Mouse (Mus musculus): Measurements from ENCODE around the gene Ccdc73. TPM values are rescaled to one million over a fixed set of nuclear protein-coding genes. Genes with fewer than 3 reads are reported as not detected.

Ccdc73 gene
- total RNA-seq, 2 experiments from 2014 or later: 2.4 TPM; not detected in 1

DNA sequence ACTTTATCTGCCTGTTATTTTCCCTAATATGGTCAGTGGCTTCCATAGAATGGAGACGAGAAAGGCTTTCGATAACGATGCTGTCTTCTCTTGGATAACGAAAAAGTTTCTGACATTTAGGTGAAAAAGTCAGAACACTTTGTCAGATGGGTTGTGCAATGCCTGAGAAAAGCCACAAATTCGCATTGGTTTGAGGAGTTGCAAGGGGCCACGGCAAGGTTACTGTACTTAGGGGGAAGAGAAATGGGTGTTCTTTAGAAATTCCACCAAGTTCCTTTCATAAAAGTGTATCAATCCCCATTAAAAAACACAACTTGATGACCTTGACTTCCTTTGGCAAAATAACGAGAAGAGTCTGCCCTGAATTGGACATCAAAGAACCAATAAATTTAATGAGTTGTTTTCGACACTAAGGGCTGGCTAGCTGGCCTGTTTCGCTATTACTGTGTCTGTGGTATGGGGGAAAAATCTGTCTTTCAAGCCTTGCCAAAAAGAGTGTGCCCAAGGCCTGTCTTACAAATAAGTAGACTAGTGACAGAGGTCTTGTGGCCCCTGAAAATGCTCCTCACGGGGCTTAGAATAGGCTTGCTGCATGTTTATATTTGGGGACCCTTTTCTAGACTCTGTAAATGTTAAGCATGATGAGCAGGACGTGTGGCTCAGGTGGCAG lies 168.9 kb downstream of the Ccdc73 start:
- H3K4me3 ChIP-seq: no peak overlapping the region
- no peak for DNase-seq (ENCODE audit: extremely low spot score in 1 of 2, low spot score in 2 of 2)
- no peak for TF ChIP-seq CTCF (IDR thresholded peaks at IDR 0.05)
- H3K27ac ChIP-seq: no peak overlapping the region
- intact Hi-C loops (cut with DNase I): no loop called here

DNA sequence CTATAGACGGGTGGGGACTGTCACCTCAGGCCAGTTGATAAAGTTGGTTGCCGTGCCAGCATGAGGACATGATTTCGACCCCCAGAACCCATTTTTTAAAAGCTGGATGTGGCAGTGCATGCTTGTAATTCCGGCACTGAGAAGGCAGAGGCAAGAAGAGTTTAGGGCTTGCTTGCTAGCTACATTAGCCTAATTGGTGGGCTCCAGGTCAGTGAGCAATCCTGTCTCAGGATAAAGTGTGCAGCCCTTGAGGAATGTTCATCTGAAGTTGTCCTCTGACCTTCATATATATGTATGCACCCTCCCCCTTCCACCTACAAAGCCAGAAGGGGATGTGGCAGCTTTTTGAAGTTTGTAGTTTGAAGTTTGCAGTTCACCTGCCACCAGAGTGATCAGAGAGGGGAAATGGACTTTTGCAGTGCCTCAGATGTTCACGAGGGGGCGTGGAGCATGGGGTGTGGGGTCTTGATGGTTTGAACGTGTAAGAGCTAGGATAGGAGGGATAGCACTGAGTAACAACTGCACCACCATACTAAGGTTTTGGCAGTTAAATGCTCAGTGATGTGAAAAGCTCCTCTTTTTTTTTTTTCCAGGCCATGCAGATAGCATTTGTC lies 170.5 kb downstream of the Ccdc73 start:
- TF ChIP-seq CTCF (IDR thresholded peaks at IDR 0.05): no peak
- no peak for DNase-seq (ENCODE audit: extremely low spot score in 1 of 2, low spot score in 2 of 2)
- Histone ChIP-seq H3K4me3 (no peak overlapping the region), H3K27ac (no peak overlapping the region)
- intact Hi-C loops (cut with DNase I): no loop called here

DNA sequence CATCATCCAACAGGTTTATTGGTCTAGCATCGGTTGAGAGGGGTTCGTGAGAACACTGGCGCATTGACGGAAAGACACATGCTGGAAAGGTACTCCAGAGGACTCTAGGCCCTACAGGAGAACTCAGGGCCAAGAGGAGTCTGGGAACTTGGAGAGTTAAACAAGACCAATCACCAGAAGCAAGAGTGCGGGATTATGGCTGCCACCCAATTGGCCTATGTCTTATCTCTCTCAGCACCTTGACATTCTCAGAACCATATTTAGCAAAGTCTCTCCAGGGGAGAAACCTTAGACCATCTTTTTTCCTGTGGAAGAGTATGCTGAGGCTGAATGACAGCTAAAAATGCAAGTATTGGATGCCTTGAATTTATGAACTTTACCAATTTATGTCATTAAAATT lies 171.3 kb downstream of the Ccdc73 start:
- no peak overlapping the region for H3K4me3 ChIP-seq
- TF ChIP-seq CTCF (IDR thresholded peaks at IDR 0.05): no peak

DNA sequence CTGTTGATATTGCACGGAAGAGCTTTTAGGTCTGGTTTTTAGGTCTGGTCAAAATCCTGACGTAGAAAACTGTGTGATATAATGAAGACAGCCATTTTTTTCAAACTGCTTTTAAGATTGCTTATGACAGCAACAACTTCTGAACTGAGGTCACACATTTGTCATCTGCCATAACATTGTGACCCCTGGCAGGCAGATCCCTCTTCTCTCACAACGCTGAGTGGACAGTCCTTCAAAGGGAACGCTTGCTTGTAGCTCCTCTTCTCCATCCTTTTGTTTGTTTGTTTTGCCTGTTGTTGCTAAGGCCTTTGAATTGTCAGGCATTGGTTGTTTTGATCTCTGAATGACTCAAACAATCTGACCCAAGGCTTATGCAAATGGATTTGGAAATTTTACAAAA lies 173.3 kb downstream of the Ccdc73 start:
- H3K27ac ChIP-seq: no peak overlapping the region
- intact Hi-C loops (cut with DNase I): no loop called here
- no peak for DNase-seq (ENCODE audit: extremely low spot score in 1 of 2, low spot score in 2 of 2)
- no peak for TF ChIP-seq CTCF (IDR thresholded peaks at IDR 0.05)
- no peak overlapping the region for H3K4me3 ChIP-seq

More for the DNA sequence above, 171.3 kb downstream of the Ccdc73 start:
- intact Hi-C loops (cut with DNase I): no loop called here
- no peak for DNase-seq (ENCODE audit: extremely low spot score in 1 of 2, low spot score in 2 of 2)
- H3K27ac ChIP-seq: no peak overlapping the region

DNA sequence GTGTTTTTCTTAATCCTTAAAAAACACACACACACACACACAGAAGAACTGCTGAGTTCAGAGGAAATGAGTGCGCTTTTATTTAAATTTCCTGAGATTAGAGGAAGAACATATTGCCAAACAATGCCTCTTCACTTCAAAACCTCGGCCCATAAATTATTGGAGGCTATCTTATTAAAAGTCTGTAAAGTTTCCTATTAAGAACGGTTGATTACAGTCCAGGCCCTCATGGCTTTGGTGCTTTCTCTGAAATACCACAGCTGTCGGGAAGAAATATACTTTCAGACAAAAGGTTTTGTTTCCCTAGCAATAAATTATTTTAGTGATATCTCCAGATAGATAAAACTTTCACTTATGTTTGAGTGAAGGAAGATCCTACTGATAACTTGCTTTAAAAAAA lies 175.5 kb downstream of the Ccdc73 start:
- TF ChIP-seq CTCF (IDR thresholded peaks at IDR 0.05): no peak
- no peak for DNase-seq (ENCODE audit: extremely low spot score in 1 of 2, low spot score in 2 of 2)
- Histone ChIP-seq H3K4me3 (no peak overlapping the region), H3K27ac (no peak overlapping the region)
- intact Hi-C loops (cut with DNase I): no loop called here

DNA sequence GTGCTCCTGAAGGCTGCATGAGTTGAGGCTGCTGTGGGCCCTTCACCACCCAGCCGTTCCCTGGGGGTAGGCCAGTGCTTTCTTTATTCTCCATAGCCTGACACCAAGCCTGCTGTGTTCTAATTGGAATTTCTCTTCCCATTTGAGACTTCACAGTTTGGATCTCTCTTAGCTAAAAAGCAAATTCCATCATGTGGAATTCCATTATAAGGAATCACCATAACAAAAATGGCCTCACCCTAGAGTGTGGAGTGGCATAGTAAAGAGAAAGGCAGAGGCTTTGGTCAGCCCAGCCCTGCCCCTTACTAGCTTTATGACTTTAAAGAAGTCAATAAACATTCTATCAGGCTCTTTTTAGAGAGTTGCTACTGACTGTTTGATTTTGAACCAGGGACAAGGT lies 180.7 kb downstream of the Ccdc73 start:
- H3K4me3 ChIP-seq: no peak overlapping the region
- no peak overlapping the region for H3K27ac ChIP-seq
- intact Hi-C loops (cut with DNase I): no loop called here
- no peak for DNase-seq (ENCODE audit: extremely low spot score in 1 of 2, low spot score in 2 of 2)
- no peak for TF ChIP-seq CTCF (IDR thresholded peaks at IDR 0.05)

DNA sequence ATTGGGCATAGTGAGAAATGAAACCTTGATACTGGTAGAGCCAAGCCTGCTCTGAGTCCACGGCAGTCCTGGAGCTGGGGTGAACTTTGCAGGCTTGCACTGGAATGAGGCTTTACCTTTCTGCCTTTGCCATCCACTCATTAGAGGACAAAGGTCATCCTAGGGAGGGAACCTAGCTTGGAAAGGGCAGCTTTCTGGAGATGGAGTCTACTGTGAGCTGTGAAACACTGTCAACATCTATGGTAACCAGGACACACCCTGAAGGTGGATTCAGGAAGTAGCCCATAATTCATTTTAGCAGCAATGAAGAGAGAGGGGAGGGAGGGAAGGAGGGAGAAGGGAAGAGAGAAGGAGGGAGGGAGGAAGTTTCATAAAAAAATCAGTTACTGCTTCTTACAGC lies 187.9 kb downstream of the Ccdc73 start:
- TF ChIP-seq CTCF (IDR thresholded peaks at IDR 0.05): no peak
- DNase-seq (ENCODE audit: extremely low spot score in 1 of 2, low spot score in 2 of 2): no peak
- intact Hi-C loops (cut with DNase I): no loop called here
- H3K27ac ChIP-seq: no peak overlapping the region
- no peak overlapping the region for H3K4me3 ChIP-seq

DNA sequence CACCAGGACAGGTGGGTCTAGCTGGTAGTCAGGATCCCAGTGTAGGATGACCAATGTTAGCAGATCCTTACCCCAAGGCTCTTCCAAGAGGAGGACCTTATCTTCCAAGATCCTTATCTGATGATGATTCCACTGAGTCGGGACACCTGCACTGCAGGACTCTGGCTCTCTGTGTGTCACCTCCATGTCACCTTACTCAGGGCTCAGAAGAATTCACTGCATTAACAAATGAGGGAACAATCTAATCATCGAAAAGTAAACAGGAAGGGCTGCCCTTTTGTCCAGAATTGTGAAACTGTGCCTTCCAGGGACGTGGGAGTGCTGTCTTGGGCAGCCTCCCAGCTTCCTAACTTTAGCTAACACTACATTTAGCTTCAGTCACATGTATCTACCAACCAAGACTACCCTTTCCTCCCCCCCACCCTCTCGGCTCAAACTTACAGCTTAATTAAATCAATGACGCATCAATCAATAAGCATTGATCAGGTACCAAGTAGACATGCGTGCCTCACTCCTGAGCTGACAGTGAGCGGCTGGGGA lies 191.0 kb downstream of the Ccdc73 start:
- intact Hi-C loops (cut with DNase I): no loop called here
- no peak for TF ChIP-seq CTCF (IDR thresholded peaks at IDR 0.05)
- DNase-seq (ENCODE audit: extremely low spot score in 1 of 2, low spot score in 2 of 2): no peak
- Histone ChIP-seq H3K4me3 (no peak overlapping the region), H3K27ac (no peak overlapping the region)

DNA sequence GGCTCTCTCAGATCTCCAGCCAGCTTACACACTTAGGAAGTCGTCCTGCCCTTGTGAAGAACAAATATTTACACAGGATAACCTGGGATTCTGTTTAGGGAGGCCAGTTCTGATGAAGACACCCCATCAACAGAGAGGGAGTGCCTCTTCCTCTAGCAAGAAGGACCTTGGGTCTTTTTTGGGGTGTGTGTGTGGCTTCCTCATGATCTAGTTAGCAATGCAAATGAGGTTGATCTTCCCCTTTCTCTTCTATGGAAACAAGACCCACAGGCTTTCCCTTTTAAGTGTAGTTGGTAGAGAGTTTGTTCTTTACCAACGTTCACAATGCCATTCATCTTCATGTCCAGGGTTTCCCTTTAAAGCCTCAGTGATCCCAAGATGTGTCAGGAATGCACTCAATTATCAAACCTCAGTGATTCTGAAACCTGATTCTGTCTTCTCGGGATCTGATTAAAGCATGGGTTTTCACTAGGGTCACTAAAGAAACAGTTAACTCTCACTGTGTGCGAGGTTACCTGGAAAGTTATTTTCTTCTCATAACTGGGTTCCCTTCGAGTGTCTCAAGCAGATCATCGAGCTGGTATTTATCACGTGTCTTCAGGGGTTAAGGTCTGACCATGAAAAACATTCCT lies 195.3 kb downstream of the Ccdc73 start:
- no peak for DNase-seq (ENCODE audit: extremely low spot score in 1 of 2, low spot score in 2 of 2)
- intact Hi-C loops (cut with DNase I): no loop called here
- TF ChIP-seq CTCF (IDR thresholded peaks at IDR 0.05): no peak
- Histone ChIP-seq H3K4me3 (no peak overlapping the region), H3K27ac (no peak overlapping the region)

Other genes with a start within 250 kb of the Ccdc73 start
- gene Tcp11l1, start 155.6 kb upstream of the Ccdc73 start, total RNA-seq (2021): 10 to 100 TPM; 41.5 to 42.6 TPM
- gene Pin1rt1, start 151.4 kb upstream of the Ccdc73 start, total RNA-seq (2021): not detected
- gene Depdc7, start 124.9 kb upstream of the Ccdc73 start, total RNA-seq (2021): 1 to 10 TPM in 1 of 2 experiments, under 1 TPM in 1; 0.63 to 1.4 TPM
- 10 to 100 TPM; 10.2 to 10.8 TPM for gene Qser1, start 51.0 kb upstream of the Ccdc73 start, total RNA-seq (2021)
- gene Prrg4, start 17.9 kb upstream of the Ccdc73 start, total RNA-seq (2021): under 1 TPM; 0.49 to 0.63 TPM
- 10 to 100 TPM; 83.4 to 89.8 TPM for gene Eif3m, start 149.3 kb downstream of the Ccdc73 start, total RNA-seq (2021)
- gene Gm11060, start 224.2 kb downstream of the Ccdc73 start, total RNA-seq (2021): not detected